Mouse (Mus musculus): Measurements from ENCODE around the gene Rps6ka1. TPM values are rescaled to one million over a fixed set of nuclear protein-coding genes. Genes with fewer than 3 reads are reported as not detected.

The Rps6ka1 gene
- polyA plus RNA-seq, 1 experiment from 2014 or later, result 23.7 TPM

DNA sequence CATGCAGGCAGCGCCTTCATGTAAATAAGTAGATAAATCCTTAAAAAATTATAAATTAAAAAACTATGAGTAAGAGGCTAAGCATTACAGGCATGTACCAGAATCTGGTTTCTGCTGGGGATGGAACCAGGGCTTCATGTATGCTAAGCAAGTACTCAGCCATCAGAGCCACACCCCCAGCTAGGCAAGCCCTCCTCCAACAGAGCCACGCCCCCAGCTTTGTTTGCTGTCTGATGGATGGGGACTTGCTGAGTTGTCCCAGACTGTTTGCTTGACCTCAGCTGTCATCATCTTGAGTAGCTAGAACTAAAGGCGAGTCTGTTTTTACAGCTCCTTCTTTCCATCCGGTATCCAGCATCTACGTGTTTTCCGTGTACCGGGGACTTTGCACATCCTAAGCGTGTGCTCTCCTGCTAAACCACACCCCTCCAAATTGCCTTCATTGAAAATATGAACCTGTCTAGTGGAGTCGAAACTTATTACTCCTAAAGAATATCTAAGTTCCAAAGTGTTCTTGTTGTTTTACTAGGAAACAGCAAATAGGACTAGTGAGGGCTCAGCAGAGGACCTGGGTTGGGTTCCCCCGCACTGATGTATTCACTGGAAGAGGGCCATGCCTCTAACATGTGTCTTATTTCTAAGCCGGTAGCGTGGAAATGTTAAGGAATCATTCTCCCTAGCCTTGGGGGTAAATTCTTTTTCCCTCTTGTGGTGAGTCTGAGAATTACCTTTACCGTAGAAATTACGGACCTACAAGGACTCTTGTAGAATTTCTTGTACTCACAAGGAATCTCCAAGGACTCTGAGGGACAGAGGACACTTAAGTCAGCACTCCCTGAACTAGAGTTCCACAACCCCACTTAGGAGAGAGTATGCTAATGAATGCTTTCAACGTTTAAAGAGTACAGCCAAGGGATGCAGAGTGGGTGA, 54.4 kb downstream of the Rps6ka1 start:
- Histone ChIP-seq H3K27ac (replicated peaks) (no peak overlapping the region), H3K4me2 (no peak overlapping the region), H3K27me3 (replicated peaks) (no peaks in the 10 kb centered on the region), H3K9me3 (replicated peaks) (no peaks in the 10 kb centered on the region), H3K9ac (replicated peaks) (no peak overlapping the region), H3K4me1 (peaks cover 15% of the 10 kb centered on the region), H3K36me3 (no peaks in the 10 kb centered on the region), H3K4me3 (replicated peaks) (no peak overlapping the region)
- ATAC-seq (ENCODE audit: low FRiP score), result no peak
- 71% methylated on average over 15 of the region's 15 CpGs for WGBS

DNA sequence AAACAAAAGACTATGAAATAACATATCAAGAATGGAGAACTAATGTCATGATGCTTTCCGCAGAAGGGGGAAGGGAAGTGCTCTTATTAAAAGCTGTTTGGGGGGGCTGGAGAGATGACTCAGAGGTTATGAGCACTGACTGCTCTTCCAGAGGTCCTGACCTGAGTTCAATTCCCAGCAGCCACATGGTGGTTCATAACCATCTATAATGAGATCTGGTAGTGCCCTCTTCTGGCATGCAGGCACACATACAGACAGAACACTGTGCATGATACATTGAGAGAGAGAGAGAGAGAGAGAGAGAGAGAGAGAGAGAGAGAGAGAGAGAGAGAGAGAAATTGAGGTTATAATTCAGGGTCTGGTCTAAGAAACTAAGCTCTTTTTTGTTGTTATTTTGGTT, 57.1 kb downstream of the Rps6ka1 start:
- Histone ChIP-seq H3K4me3 (replicated peaks) (no peak overlapping the region), H3K27me3 (replicated peaks) (peaks cover 6% of the 10 kb centered on the region; the same call in 1 of the 2 replicates), H3K4me1 (peaks cover 17% of the 10 kb centered on the region), H3K4me2 (no peak overlapping the region), H3K9me3 (replicated peaks) (no peaks in the 10 kb centered on the region), H3K9ac (replicated peaks) (no peak overlapping the region), H3K27ac (replicated peaks) (no peak overlapping the region), H3K36me3 (no peaks in the 10 kb centered on the region)
- ATAC-seq (ENCODE audit: low FRiP score), result no peak
- 100% methylated on average over 1 of the region's 1 CpGs for WGBS

DNA sequence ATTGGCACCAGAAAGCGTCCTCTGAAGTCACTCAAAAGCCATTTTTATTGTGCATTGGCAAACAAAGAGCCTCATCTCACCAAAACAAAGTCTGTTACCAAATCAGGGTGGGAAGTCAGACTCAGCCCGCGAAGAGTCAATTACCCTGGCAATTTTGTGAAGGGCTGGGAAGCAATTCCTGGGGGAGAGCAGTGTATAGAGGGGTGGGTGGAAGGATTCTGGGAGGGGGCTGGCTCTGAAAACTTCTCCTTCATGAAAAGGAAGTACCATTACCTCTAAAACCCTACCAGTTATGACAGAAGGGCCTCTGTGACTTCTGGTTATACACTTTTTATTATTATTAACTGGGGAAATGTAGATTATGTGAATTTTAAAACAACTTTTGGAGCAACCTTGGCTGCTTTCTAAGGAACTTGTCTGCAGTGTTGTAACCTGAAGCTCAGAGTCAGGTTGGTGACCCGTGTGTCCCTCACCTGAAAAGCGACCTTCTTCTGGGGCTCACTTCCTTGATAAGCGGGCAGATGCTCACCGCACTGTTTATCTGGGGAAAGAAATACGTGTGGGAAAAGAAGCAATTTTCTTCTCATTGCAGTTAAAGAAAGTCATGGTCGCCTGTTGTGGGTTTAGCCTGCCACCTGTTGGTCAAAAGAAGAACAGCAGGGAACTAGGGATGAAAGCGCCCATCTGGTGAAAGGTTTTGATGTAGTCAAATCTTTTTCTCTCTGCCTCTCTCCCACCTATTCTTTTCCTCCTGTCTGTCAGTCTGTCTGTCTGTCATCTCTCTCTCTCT, 58.1 kb downstream of the Rps6ka1 start:
- H3K4me2 ChIP-seq, result peak overlapping the region; percentile 37; the same call in 1 of the 2 replicates
- H3K27ac ChIP-seq (replicated peaks), result no peak overlapping the region
- 3% methylated on average over 10 of the region's 10 CpGs for WGBS
- H3K4me3 ChIP-seq (replicated peaks), result no peak overlapping the region
- ATAC-seq (ENCODE audit: low FRiP score), result no peak
- no peaks in the 10 kb centered on the region for H3K36me3 ChIP-seq
- peaks cover 6% of the 10 kb centered on the region; the same call in 1 of the 2 replicates for H3K27me3 ChIP-seq (replicated peaks)
- H3K4me1 ChIP-seq, result peaks cover 17% of the 10 kb centered on the region
- H3K9me3 ChIP-seq (replicated peaks), result no peaks in the 10 kb centered on the region
- 0 out of 2 replicates have a peak overlapping the region, but pooled peaks have one; percentile 23 for H3K9ac ChIP-seq (replicated peaks)

DNA sequence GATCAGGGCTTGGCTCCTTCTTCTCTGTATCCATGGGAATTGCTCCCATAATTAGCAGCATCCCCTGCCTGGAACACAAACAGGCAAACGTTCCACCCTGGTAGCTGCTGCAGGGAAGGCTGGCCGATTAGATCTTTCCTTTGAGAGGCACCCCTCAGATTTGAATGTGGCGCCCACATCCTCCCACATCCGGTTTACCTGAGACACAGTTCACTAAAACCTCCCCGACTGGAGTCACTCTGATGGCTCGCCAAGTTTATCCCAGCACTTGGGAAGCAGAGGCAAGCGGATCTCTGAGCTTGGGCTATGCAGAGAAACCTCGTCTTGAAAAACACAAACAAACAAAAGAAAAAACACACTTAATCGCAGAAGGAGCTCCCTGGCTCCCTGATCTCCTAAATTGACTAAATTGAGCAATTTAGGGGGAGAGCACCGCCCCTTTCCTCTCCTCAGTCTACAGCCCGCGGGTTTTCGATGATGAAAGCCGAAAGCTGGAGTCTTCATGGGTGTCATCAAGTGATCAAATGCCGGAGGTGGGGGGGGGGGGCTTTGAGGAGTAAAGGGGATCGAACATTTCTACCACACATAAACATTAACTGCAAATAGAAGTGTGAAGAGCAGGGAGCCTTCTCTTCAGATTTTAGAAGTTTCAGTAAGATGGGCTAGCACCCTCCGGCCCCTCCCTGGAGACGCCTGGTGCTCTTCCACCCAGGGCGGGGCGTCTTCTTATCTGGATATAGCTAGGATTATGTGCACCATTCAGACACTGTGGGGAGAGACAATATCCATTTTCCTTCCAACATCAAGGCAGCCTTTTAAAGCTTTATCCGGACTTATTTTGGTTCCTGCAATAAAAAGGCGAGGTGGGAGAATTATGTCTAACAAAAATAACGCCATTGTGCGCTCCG, 59.5 kb downstream of the Rps6ka1 start:
- Histone ChIP-seq H3K4me1 (peaks cover 17% of the 10 kb centered on the region), H3K27me3 (replicated peaks) (peaks cover 6% of the 10 kb centered on the region; the same call in 1 of the 2 replicates), H3K9ac (replicated peaks) (no peak overlapping the region), H3K4me2 (peak overlapping the region; percentile 37), H3K36me3 (no peaks in the 10 kb centered on the region), H3K27ac (replicated peaks) (no peak overlapping the region), H3K4me3 (replicated peaks) (no peak overlapping the region), H3K9me3 (replicated peaks) (no peaks in the 10 kb centered on the region)
- no peak for ATAC-seq (ENCODE audit: low FRiP score)
- 13% methylated on average over 25 of the region's 25 CpGs for WGBS

DNA sequence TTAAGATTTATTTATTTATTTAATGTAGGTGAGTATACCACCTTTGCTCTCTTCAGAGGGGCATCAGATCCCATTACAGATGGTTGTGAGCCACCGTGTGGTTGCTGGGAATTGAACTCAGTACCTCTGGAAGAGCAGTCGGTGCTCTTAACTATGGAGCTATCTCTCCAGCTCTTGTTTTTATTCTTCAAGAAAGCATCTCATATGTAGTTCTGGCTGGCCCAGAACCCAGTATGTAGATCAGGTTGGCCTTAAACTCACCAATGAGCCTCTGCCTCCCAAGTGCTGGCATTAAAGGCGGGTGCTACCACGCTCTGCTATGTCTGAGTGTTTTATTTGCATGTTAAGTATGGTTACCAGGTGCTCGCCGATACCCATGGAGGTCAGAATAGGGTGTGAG, 60.2 kb downstream of the Rps6ka1 start:
- Histone ChIP-seq H3K27me3 (replicated peaks) (peaks cover 6% of the 10 kb centered on the region; the same call in 1 of the 2 replicates), H3K9me3 (replicated peaks) (no peaks in the 10 kb centered on the region), H3K27ac (replicated peaks) (no peak overlapping the region), H3K4me3 (replicated peaks) (no peak overlapping the region), H3K4me2 (no peak overlapping the region), H3K9ac (replicated peaks) (no peak overlapping the region), H3K36me3 (no peaks in the 10 kb centered on the region), H3K4me1 (peaks cover 17% of the 10 kb centered on the region)
- 70% methylated on average over 6 of the region's 6 CpGs for WGBS
- no peak for ATAC-seq (ENCODE audit: low FRiP score)

- Histone ChIP-seq H3K27ac (replicated peaks) (no peak overlapping the region), H3K4me1 (peaks cover 17% of the 10 kb centered on the region), H3K36me3 (no peaks in the 10 kb centered on the region), H3K4me2 (no peak overlapping the region), H3K4me3 (replicated peaks) (no peak overlapping the region), H3K27me3 (replicated peaks) (peaks cover 6% of the 10 kb centered on the region; the same call in 1 of the 2 replicates), H3K9me3 (replicated peaks) (no peaks in the 10 kb centered on the region), H3K9ac (replicated peaks) (no peak overlapping the region)
- no peak for ATAC-seq (ENCODE audit: low FRiP score)
- WGBS, result 51% methylated on average over 3 of the region's 3 CpGs
Observed at GRCm38 (mm10) chr4:133825731-133826130, 61.9 kb downstream of the Rps6ka1 start.

GRCm38 (mm10) chr4:133820806-133821560, 66.6 kb downstream of the Rps6ka1 start:
- Histone ChIP-seq H3K4me3 (replicated peaks) (no peak overlapping the region), H3K27ac (replicated peaks) (no peak overlapping the region), H3K9me3 (replicated peaks) (no peaks in the 10 kb centered on the region), H3K9ac (replicated peaks) (no peak overlapping the region), H3K4me1 (0 out of 2 replicates have a peak, but pooled peaks cover 7% of the 10 kb centered on the region), H3K27me3 (replicated peaks) (no peaks in the 10 kb centered on the region), H3K4me2 (no peak overlapping the region), H3K36me3 (no peaks in the 10 kb centered on the region)
- no peak for ATAC-seq (ENCODE audit: low FRiP score)
- WGBS, result 62% methylated on average over 9 of the region's 9 CpGs

GRCm38 (mm10) chr4:133820166-133820565, 67.4 kb downstream of the Rps6ka1 start:
- Histone ChIP-seq H3K4me3 (replicated peaks) (no peak overlapping the region), H3K27ac (replicated peaks) (no peak overlapping the region), H3K9me3 (replicated peaks) (no peaks in the 10 kb centered on the region), H3K27me3 (replicated peaks) (no peaks in the 10 kb centered on the region), H3K9ac (replicated peaks) (no peak overlapping the region), H3K4me2 (no peak overlapping the region), H3K4me1 (peaks cover 9% of the 10 kb centered on the region), H3K36me3 (no peaks in the 10 kb centered on the region)
- no peak for ATAC-seq (ENCODE audit: low FRiP score)
- WGBS, result 54% methylated on average over 4 of the region's 4 CpGs

GRCm38 (mm10) chr4:133817356-133817755, 70.2 kb downstream of the Rps6ka1 start:
- no peak overlapping the region for H3K27ac ChIP-seq (replicated peaks)
- H3K4me2 ChIP-seq, result no peak overlapping the region
- H3K9ac ChIP-seq (replicated peaks), result no peak overlapping the region
- WGBS, result 93% methylated on average over 5 of the region's 5 CpGs
- peaks cover 20% of the 10 kb centered on the region for H3K4me1 ChIP-seq
- no peaks in the 10 kb centered on the region for H3K27me3 ChIP-seq (replicated peaks)
- H3K9me3 ChIP-seq (replicated peaks), result no peaks in the 10 kb centered on the region
- no peak for ATAC-seq (ENCODE audit: low FRiP score)
- H3K4me3 ChIP-seq (replicated peaks), result no peak overlapping the region
- H3K36me3 ChIP-seq, result no peaks in the 10 kb centered on the region

DNA sequence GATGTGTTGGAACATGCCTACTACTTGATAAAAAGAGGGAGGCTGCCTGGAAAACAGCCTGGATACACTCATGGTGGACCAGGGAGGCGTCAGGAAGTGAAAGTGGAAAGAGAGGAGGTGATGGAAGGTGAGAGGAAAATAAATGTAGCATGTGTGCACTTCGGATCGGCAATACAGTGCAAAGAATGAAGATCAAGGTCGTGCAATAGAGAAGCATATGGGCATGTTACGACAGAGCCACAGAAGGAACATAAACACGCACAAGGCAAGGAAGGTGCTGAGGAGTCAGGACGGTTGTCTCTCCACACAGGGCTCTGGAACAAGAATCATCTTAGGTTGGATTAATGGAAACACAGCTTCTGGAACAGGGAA, 71.1 kb downstream of the Rps6ka1 start:
- no peaks in the 10 kb centered on the region for H3K36me3 ChIP-seq
- ATAC-seq (ENCODE audit: low FRiP score), result no peak
- H3K9me3 ChIP-seq (replicated peaks), result no peaks in the 10 kb centered on the region
- H3K9ac ChIP-seq (replicated peaks), result no peak overlapping the region
- no peak overlapping the region for H3K4me3 ChIP-seq (replicated peaks)
- WGBS, result 45% methylated on average over 7 of the region's 7 CpGs
- no peak overlapping the region; the same call in 1 of the 2 replicates for H3K27ac ChIP-seq (replicated peaks)
- no peak overlapping the region for H3K4me2 ChIP-seq
- H3K4me1 ChIP-seq, result peaks cover 20% of the 10 kb centered on the region
- H3K27me3 ChIP-seq (replicated peaks), result no peaks in the 10 kb centered on the region

Data from neural tube, embryonic 15.5 days (tissue).